Comparison of ENCODE assay signal across 10 mouse cellular contexts in the genomic region with DNA sequence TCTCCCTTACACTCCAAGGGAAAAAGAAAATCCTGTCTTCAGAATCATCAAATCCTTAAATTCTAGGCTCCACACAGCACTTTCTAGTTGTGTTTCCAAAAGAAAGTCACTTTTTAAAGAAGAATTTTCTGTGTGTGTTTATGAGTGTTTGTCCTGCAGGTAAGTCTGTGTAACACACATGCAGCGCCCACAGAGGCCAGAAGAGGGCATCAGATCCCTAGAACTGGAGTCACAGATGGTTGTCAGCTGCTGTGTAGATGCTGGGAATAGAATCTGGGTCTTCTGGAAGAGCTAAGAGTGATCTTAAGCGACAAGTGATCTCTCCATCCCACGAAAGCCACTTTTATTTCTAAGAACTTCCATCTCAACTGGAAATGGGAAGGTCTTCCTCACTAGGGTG. TPM values are rescaled to one million over a fixed set of nuclear protein-coding genes. Genes with fewer than 3 reads are reported as not detected.
DNase-seq lines count a peak whose midpoint lies in the region; ATAC-seq lines count a peak whose summit lies in the region.
"Had no signal": no experiment of that assay in that cellular context is flagged by ENCODE, and none has a peak within 500 bp of the region (broad histone marks: within the 10 kb centered on the region; RNA-seq: fewer than 3 reads in every experiment).

No protein-coding gene starts in this region.

- ATAC-seq in heart, embryonic 11.5 days (replicated peaks; ENCODE audit: insufficient number of reproducible peaks, low FRiP score, low TSS enrichment), result no peak

- H3K27me3 ChIP-seq in heart, embryonic 10.5 days (ENCODE audit: insufficient read depth, poor library complexity, severe bottlenecking), result no peaks in the 10 kb centered on the region
- no peaks in the 10 kb centered on the region for H3K27me3 ChIP-seq in heart, embryonic 11.5 days (ENCODE audit: control insufficient read depth, insufficient read depth, low read length)

- H3K4me3 ChIP-seq in heart, embryonic 10.5 days, result no peak overlapping the region
- no peak overlapping the region for H3K4me3 ChIP-seq in heart, embryonic 11.5 days (ENCODE audit: low read depth, low read length)

- no peaks in the 10 kb centered on the region for H3K9me3 ChIP-seq in heart, embryonic 10.5 days
- H3K9me3 ChIP-seq in heart, embryonic 11.5 days (replicated peaks; ENCODE audit: control insufficient read depth, low read length), result no peaks in the 10 kb centered on the region

- WGBS in heart, embryonic 10.5 days, result 60% methylated on average over 3 of the region's 3 CpGs
- WGBS in heart, embryonic 11.5 days (ENCODE audit: insufficient replicate concordance), result 64% methylated on average over 3 of the region's 3 CpGs

- H3K4me1 ChIP-seq in heart, embryonic 10.5 days, result peaks cover 39% of the 10 kb centered on the region
- H3K4me1 ChIP-seq in heart, embryonic 11.5 days (ENCODE audit: control insufficient read depth, insufficient read depth, low read length), result peaks cover 14% of the 10 kb centered on the region

- H3K9ac ChIP-seq in heart, embryonic 11.5 days (ENCODE audit: low read depth, low read length), result no peak overlapping the region

- DNase-seq in heart, embryonic 10.5 days (ENCODE audit: low spot score), result no peak
- peak; percentile 48 to 72 for DNase-seq in CD8-positive naive resting alpha-beta T cell, adult 2 months (ENCODE audit: low read depth in 2 of 2, low spot score in 2 of 2)
- DNase-seq in c-Kit-positive CD71-positive TER-119-positive erythroid progenitor cells, embryonic 14.5 days (ENCODE audit: low spot score), result peak; percentile 18
- peak; percentile 28 to 47 for DNase-seq in lung, postnatal 4 days
- DNase-seq in layer of hippocampus, adult 8-10 months (ENCODE audit: low spot score in 2 of 2), result no peak
- no peak for DNase-seq in cerebellum, adult 9-11 months
- DNase-seq in left cerebral cortex, adult 8-10 months (ENCODE audit: low spot score in 2 of 2), result no peak
- DNase-seq: right cerebral cortex, adult 18-20 months had no signal

- H3K36me3 ChIP-seq in heart, embryonic 10.5 days, result no peaks in the 10 kb centered on the region
- H3K36me3 ChIP-seq in heart, embryonic 11.5 days (ENCODE audit: control insufficient read depth, insufficient read depth, low read length), result no peaks in the 10 kb centered on the region

- H3K4me2 ChIP-seq in heart, embryonic 11.5 days, result no peak overlapping the region

- H3K27ac ChIP-seq in heart, embryonic 10.5 days, result 0 out of 2 replicates have a peak overlapping the region, but pooled peaks have one; percentile 29
- no peak overlapping the region for H3K27ac ChIP-seq in heart, embryonic 11.5 days (ENCODE audit: low read depth, low read length)
- H3K27ac ChIP-seq: macrophage had no signal

RNA-seq across cellular contexts. Expression of a gene that starts 8.3 kb away (rescaled TPM):
- polyA plus RNA-seq in heart, embryonic 10.5 days (2016; fragmentation: Nextera tagmentation; extraction: Ambion mirVana), result 209 and 232 TPM in 2 replicates
- 202 and 204 TPM in 2 replicates for polyA plus RNA-seq in heart, embryonic 11.5 days (2014; fragmentation: Nextera tagmentation; extraction: Ambion mirVana)
- total RNA-seq in layer of hippocampus, adult 8-10 months (2022), result 100 to 1,000 TPM; 174 to 183 (median 182) TPM
- total RNA-seq in left cerebral cortex, adult 8-10 months (2022), result 100 to 1,000 TPM; 167 to 180 (median 175) TPM

Comparison
In these comparisons a context has a peak if more than half of its experiments do, and no peak if none do; other contexts are left out.
1. DNase-seq: peak in CD8-positive naive resting alpha-beta T cell, adult 2 months (2 of 2), c-Kit-positive CD71-positive TER-119-positive erythroid progenitor cells, embryonic 14.5 days (single experiment) and lung, postnatal 4 days (2 of 2); none in heart, embryonic 10.5 days (single experiment), layer of hippocampus, adult 8-10 months (0 of 2), cerebellum, adult 9-11 months (single experiment) and left cerebral cortex, adult 8-10 months (0 of 2).